Mouse (Mus musculus) lung, postnatal 10 days (tissue): ENCODE results near the gene Hist1h2bf.
A peak's percentile ranks its signal among the peaks of the same experiment; 100 is the strongest.
"Not testable (repeated sequence)": the region's sequence is repeated elsewhere in the genome, so short reads cannot be mapped to it uniquely, and the experiment has no call there.

Experiments used
- DNase-seq: peaks from one replicate; pipeline ENCODE4 v3.0.0; 2021

Hist1h2bf gene

DNA sequence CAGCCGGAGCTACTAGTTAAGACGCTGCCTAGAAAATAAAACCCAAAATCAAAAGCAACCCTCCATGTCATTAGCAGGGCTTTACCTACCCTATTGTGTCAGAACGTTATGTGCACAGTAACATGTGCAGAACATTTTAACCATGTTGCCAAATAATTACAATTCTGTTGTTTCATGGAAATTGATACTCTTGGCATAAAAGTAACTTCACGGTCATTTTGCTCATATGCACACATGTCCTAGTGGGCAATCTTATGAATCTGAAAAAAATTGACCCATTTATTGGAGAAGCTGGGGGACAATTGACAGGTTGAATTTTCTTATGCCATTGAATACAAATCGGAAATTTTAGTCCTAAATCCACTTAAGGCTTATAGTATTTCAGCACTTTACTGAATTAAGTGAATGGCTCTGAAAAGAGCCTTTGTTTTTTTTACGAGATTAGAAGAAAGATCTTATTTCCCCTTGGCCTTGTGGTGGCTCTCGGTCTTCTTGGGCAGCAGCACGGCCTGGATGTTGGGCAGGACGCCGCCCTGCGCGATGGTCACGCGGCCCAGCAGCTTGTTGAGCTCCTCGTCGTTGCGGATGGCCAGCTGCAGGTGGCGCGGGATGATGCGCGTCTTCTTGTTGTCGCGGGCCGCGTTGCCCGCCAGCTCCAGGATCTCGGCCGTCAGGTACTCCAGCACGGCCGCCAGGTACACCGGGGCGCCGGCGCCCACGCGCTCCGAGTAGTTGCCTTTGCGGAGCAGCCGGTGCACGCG is 3.6 kb downstream of the Hist1h2bf start:
- not testable (repeated sequence) for DNase-seq

DNA sequence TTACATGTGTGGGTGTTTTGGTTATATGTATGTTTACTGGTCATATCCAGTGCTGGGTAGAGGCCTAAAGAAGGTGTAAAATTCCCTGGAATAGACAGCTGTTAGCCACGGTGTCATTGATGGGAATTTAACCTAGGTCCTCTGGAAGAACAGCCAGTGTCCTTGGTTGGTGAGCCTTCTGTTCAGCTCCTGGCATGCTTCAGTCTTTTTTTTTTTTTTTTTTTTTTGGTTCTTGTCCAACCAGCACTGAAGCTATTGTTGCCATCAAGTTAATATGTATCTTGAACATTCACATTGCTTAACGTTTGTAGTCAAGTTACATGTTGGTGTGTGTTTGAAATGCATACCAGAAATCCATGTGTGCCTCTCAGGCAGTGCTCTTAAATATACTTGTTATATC is 9.5 kb downstream of the Hist1h2bf start:
- DNase-seq, result no peak

DNA sequence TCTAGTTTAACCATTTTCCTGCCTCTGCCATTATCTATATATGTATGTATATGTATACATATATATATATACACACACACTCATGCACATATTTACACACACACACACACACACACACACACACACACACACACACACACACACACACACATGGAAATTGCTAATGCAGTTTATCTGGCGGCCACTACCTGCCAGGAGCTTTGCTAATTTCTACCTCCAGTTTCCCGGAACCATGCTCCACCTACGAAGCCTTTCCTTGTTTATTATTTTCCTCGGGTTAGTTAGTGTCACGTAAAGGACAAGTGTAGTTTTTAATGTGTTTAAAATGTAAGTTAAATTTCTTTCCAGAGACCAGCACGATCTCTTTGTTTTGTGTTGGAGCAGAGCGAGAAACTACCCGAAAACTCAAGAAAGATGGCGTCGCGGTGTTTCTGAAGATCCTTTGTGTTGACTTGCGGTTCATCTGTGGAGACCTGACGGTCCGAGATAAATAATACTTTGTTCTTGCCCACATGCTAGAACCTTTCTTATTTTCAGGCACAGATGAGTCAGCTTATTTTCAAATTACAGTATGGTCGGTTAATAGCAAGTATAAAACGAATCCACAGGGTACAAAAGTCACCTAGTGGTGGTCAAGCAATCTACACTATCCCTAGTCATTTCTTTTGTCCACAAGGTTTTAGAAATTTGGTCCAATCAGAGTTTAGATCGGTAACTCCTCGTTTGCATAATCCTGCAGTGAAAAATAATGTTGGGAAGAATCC is 11.1 kb downstream of the Hist1h2bf start:
- no peak for DNase-seq

- peak; percentile 96 for DNase-seq
Observed at GRCm38 (mm10) chr13:23561883-23562659, 11.9 kb downstream of the Hist1h2bf start, which contains the start of gene Hist1h3e. Gene Hist1h3e (minus strand): TSS chr13:23562369.

GRCm38 (mm10) chr13:23561531-23561882 is 12.5 kb downstream of the Hist1h2bf start:
- DNase-seq, result not testable (repeated sequence)

- DNase-seq, result not testable (repeated sequence)
Observed at GRCm38 (mm10) chr13:23560699-23561098, 13.3 kb downstream of the Hist1h2bf start.

- DNase-seq, result no peak
Observed at GRCm38 (mm10) chr13:23556906-23557305, 17.1 kb downstream of the Hist1h2bf start.

- DNase-seq, result peak; percentile 87
Observed at GRCm38 (mm10) chr13:23555839-23556416, 18.1 kb downstream of the Hist1h2bf start.

DNA sequence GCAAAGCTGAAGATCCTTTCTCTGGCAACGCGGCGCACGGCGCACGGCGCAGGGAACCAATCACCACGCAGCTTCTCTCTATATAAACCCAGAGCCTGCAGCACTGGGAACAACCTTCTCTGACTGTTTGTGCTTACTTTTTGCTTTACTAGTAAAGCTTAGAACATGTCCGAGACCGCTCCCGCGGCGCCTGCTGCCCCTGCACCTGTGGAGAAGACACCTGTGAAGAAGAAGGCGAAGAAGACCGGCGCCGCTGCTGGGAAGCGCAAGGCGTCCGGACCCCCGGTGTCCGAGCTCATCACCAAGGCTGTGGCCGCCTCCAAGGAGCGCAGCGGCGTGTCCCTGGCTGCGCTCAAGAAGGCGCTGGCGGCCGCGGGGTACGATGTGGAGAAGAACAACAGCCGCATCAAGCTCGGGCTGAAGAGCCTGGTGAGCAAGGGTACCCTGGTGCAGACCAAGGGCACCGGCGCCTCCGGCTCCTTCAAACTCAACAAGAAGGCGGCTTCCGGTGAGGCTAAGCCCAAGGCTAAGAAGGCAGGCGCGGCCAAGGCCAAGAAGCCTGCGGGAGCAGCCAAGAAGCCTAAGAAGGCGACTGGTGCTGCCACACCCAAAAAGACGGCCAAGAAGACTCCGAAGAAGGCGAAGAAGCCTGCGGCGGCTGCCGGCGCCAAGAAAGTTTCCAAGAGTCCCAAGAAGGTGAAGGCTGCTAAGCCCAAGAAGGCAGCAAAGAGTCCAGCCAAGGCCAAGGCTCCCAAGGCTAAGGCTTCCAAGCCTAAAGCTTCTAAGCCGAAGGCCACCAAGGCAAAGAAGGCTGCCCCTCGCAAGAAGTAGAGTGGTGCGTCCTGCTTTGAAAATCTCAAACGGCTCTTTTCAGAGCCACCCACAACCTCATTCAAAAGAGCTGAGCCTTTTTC is 18.8 kb downstream of the Hist1h2bf start:
- DNase-seq, result peak; percentile 82

DNA sequence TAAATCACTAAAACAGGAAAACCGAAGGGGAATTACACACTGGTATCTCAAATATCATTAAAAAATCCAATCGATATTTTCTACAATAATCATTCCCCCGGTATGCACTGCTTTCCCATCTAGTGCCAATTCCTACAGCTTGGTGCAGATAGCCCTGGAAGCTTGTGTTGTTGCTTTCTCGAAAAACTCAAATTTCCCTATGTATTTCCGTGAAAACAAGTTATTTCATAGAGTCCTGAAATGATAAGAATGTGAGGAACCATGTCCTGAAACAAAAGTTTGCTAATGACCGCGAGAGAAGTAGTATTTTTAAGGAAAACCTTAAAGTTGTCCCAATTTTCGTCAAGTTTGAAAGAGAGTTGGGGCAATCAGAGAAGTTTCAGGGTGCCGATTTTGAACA is 19.6 kb downstream of the Hist1h2bf start:
- no peak for DNase-seq

DNA sequence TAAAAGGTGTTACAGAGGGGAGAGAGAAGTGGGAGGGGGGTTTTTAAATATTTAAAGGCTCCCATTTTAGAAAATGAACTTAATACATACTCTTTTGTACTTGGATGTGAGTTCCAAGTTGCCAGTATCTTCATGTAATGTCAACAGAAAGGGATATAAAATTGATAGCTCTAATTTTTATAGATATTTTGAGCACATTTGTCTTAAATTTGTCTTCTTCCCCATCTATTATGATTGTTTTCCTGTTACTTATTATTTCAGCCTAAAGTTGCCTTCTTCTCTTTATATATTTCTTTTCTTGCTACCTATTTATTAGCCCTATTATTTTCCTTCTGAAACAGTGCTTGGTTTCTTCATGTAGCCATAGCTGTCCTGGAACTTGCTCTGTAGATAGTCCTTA is 21.0 kb downstream of the Hist1h2bf start, which contains the start of gene Hist1h1d:
Gene Hist1h1d (plus strand): TSS at position 301 of the 400 bp plus-strand sequence.
- DNase-seq, result no peak

DNA sequence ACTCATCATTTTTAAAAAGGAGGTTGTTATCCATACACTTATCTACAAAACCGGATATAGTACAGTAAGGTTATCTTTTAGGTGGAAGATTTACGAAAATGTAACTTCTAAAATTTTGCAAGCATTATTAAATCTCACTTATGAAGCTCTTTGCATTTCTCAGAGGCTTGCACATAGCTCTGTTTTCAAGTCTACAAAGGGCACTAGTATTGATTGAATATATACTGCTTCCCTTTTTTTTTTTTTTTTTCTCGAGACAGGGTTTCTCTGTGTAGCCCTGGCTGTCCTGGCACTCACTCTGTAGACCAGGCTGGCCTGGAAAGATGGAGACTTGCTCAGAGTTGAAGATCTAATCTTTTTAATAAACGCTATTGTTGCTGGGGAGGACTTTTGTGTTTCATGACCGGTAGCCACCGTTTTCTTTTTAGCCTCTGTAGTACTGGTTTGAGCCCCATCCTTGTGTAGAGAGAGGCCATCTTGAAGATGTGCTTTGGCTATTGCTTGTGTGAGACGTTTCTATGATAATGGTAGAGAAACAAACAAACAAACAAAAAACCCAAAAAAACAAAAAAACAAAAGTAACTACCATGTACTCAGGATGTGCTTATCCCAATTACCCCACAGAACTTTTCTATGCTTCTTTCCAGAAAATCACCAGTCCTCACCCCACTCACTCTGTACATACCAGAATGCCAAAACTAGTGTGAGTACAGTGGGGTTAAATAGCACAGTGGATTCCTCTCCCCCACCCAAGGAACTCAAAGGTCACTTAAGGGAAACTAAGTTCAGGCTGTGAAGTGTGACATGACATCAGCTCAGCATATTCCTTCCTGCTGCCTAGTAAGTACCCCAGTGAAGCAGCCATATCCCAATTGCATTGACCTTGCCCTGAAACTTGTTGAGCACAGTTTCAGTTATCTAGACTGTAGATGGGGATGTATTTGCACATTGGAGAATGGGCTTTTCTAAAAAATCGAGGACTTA is 21.8 kb downstream of the Hist1h2bf start:
- DNase-seq, result no peak

DNA sequence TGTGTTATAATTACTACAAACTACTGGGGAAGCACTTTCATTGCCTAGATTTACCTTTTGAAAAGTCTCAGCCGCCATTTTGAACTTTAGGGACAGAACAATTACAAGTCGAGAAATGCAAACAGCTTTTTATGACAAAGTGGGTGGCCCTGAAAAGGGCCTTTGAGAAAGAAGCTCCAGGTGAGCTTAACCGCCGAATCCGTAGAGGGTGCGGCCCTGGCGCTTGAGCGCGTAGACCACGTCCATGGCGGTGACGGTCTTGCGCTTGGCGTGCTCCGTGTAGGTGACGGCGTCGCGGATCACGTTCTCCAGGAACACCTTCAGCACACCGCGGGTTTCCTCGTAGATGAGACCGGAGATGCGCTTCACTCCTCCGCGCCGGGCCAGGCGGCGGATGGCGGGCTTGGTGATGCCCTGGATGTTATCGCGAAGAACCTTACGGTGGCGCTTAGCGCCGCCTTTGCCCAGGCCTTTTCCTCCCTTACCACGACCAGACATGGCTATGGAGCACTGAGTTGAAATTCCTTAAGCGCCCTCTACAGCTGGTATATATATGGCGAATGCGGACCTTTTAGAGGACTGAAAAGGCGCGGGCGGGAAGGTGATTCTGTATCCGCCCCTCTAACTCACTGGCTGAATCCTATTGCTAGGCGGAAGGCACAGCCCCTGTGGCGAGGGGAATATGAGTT is 22.7 kb downstream of the Hist1h2bf start, which contains the start of gene Hist1h4f:
Gene Hist1h4f (minus strand): TSS at position 503 of the 689 bp plus-strand sequence.
- DNase-seq, result peak; percentile 93

DNA sequence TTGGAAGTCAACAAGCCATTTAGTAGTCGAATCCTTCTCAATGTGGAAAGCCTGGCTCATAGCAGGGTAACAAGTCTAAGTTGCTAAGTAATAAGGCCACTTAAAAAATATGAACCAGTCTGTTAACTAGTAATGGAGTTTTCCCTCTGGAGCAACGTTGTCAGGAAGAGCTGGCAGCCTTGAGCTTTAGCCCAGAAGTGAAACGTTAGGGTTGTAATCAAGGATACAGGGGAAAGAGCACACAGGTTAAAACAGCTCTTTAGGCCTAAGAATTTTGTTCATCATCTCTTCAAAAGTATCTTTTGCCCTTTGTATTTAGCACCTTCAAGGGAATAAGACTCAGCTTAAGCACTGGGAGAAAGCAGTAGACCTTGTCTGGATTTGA is 23.2 kb downstream of the Hist1h2bf start:
- DNase-seq, result no peak

DNA sequence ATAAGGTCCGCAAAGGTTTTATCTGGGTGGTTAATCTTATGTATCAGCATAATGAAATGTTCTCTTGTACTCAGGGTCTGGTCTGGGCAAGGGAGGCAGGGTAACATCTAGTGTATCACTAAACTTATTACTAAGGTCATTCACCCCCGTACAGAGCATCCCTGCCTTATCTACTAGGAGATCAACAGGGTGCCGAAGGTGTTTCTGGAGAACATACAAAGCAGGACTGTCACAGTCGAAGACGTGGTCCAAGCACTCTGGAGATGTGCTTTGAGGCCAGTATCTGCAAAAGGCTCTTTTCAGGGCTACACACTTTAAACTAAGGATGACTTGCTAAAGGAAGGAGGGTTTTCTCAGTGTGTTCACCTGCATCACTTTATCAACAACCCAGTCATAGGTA is 27.3 kb downstream of the Hist1h2bf start:
- DNase-seq, result no peak

GRCm38 (mm10) chr13:23544787-23545120 is 29.2 kb downstream of the Hist1h2bf start:
- DNase-seq, result not testable (repeated sequence)

GRCm38 (mm10) chr13:23543965-23544786 is 29.8 kb downstream of the Hist1h2bf start, which contains the start of gene Hist1h3f:
Gene Hist1h3f (plus strand): TSS chr13:23544052.
- peak; percentile 84 for DNase-seq

- DNase-seq, result peak; percentile 81
Observed at GRCm38 (mm10) chr13:23542999-23543607, 30.9 kb downstream of the Hist1h2bf start, which contains the start of gene Hist1h2bh. Gene Hist1h2bh (minus strand): TSS chr13:23543392.
